Mouse (Mus musculus) neural tube, embryonic 13.5 days (tissue): ENCODE results near the gene Cckbr. TPM values are rescaled to one million over a fixed set of nuclear protein-coding genes. Genes with fewer than 3 reads are reported as not detected.
"Not testable (repeated sequence)": the region's sequence is repeated elsewhere in the genome, so short reads cannot be mapped to it uniquely, and the experiment has no call there.

Source experiments
- ATAC-seq: fragments of 200-750 bp; cut with Nextera tagmentation; 2 replicates; pipeline ENCODE4 v1.8.0; 2017; ENCODE audit warnings: low read depth, mild to moderate bottlenecking, moderate TSS enrichment, moderate library complexity
- H3K27ac ChIP-seq: fragments of 300-500 bp; sonication (generic); replicated peaks from 2 replicates; pipeline ENCODE4 v1.5.1; 2015; ENCODE audit warnings: moderate library complexity, mild to moderate bottlenecking, inconsistent platforms
- H3K27me3 ChIP-seq: fragments of 300-500 bp; sonication (generic); 2 replicates; pipeline ENCODE4 v1.6.1; 2015; ENCODE audit warnings: mild to moderate bottlenecking, inconsistent platforms
- H3K36me3 ChIP-seq: fragments of 300-500 bp; sonication (generic); 2 replicates; pipeline ENCODE4 v1.6.1; 2015; ENCODE audit warnings: mild to moderate bottlenecking, inconsistent platforms
- H3K4me1 ChIP-seq: fragments of 300-500 bp; sonication (generic); replicated peaks from 2 replicates; pipeline ENCODE4 v1.6.1; 2015; ENCODE audit warnings: inconsistent platforms
- H3K4me2 ChIP-seq: fragments of 300-500 bp; sonication (generic); 2 replicates; pipeline ENCODE4 v1.6.1; 2015; ENCODE audit warnings: inconsistent platforms, mild to moderate bottlenecking, moderate library complexity
- H3K4me3 ChIP-seq: fragments of 300-500 bp; sonication (generic); 2 replicates; pipeline ENCODE4 v1.5.1; 2015; ENCODE audit warnings: mild to moderate bottlenecking, inconsistent platforms
- H3K9ac ChIP-seq: fragments of 300-500 bp; sonication (generic); 2 replicates; pipeline ENCODE4 v1.6.1; 2015; ENCODE audit warnings: moderate library complexity, mild to moderate bottlenecking, inconsistent platforms
- H3K9me3 ChIP-seq: fragments of 300-500 bp; sonication (generic); 2 replicates; pipeline ENCODE4 v1.6.1; 2016; ENCODE audit warnings: inconsistent platforms
- WGBS: fragments of 180-500 bp; shearing (Covaris S2); methylation state at CpG from one replicate; pipeline ENCODE4 v1.1.7; 2015; 5-methylcytosine and 5-hydroxymethylcytosine counted together
- polyA plus RNA-seq: library from polyadenylated mRNA; unstranded; fragments of >200 nt; fragmentation: Nextera tagmentation; extraction: Ambion mirVana; gene quantifications from 2 replicates; pipeline ENCODE4 v1.2.1, GENCODE M21; 2015

The Cckbr gene
- polyA plus RNA-seq, 1 experiment from 2014 or later = 2.1 TPM

- not testable (repeated sequence) for H3K4me1 ChIP-seq, H3K27me3 ChIP-seq, H3K9me3 ChIP-seq, H3K4me2 ChIP-seq, H3K36me3 ChIP-seq, ATAC-seq, H3K27ac ChIP-seq, H3K9ac ChIP-seq, H3K4me3 ChIP-seq
- 60% methylated on average over 8 of the region's 8 CpGs for WGBS
Measured at GRCm38 (mm10) chr7:105411874-105412632, 13.5 kb upstream of the Cckbr start.

DNA sequence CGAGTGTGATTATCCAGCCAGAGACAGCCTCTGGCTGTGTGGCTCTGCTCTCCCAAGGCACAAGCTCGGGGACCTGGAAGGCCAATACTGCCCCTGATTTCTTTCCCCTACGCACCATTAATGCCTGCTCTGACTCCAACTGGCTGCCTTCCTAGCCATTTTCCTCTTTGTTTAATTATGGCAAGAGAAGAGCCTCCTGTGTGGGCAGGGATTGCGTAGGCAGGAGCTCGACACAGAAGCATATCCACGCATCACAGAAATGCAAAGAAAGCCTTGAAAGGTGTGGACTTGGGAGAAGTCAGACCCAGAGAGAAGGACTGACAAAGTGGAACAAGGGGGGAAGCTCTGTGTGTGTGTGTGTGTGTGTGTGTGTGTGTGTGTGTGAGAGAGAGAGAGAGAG lies 11.1 kb upstream of the Cckbr start:
- ATAC-seq = no peak
- H3K4me3 ChIP-seq = no peak overlapping the region
- H3K9ac ChIP-seq = peak overlapping the region; percentile 41; the same call in 1 of the 2 replicates
- WGBS = 68% methylated on average over 6 of the region's 6 CpGs
- H3K4me1 ChIP-seq = no peaks in the 10 kb centered on the region
- no peaks in the 10 kb centered on the region for H3K9me3 ChIP-seq
- H3K27ac ChIP-seq = no peak overlapping the region
- H3K36me3 ChIP-seq = no peaks in the 10 kb centered on the region
- H3K27me3 ChIP-seq = no peaks in the 10 kb centered on the region
- no peak overlapping the region for H3K4me2 ChIP-seq

DNA sequence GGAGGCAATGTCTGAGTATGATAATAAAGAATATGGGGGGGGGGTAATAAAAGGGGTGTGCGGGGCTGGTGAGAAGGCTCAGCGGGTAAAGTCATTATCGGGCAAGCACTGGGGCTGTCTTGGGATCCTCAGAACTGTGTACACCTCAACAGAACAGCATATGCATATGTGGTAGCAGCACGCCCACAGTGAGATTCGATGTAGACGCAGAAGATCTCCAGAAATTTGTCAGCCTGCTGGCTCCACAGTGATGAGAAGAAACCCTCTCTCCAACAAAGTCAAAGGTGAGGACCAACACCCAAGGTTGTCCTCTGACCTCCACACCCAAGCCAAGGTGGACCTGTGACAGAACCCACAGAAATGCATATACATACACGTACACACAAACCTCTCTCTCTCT lies 9.0 kb upstream of the Cckbr start:
- ATAC-seq = no peak
- H3K36me3 ChIP-seq = no peaks in the 10 kb centered on the region
- 91% methylated on average over 7 of the region's 7 CpGs for WGBS

DNA sequence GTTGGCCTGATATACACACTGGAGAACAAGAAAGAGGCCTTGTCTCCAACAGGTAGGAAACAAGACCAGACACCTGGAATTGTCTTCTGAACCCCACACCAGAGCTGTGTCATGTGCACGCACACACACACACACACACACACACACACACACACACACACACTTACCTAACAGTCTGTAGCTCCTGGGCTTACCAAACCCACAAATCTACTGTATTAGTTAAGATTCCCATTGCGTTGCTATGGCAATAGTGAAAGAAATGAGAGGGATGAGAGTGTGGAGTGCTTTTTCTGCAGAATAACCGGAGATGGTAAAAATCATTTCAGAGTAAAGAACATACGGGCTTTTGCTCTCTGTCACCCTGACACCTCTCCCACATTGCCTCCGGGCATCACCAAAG lies 7.4 kb upstream of the Cckbr start:
- H3K4me1 ChIP-seq = no peaks in the 10 kb centered on the region
- H3K36me3 ChIP-seq = no peaks in the 10 kb centered on the region
- ATAC-seq = no peak
- no peak overlapping the region for H3K4me2 ChIP-seq
- WGBS = 81% methylated on average over 5 of the region's 5 CpGs
- H3K9me3 ChIP-seq = no peaks in the 10 kb centered on the region
- no peak overlapping the region for H3K27ac ChIP-seq
- no peak overlapping the region for H3K4me3 ChIP-seq
- no peaks in the 10 kb centered on the region for H3K27me3 ChIP-seq
- no peak overlapping the region for H3K9ac ChIP-seq

More for the DNA sequence above, 9.0 kb upstream of the Cckbr start:
- no peaks in the 10 kb centered on the region for H3K4me1 ChIP-seq
- no peaks in the 10 kb centered on the region for H3K9me3 ChIP-seq
- H3K27me3 ChIP-seq = no peaks in the 10 kb centered on the region
- H3K27ac ChIP-seq = no peak overlapping the region
- H3K4me2 ChIP-seq = no peak overlapping the region
- no peak overlapping the region for H3K4me3 ChIP-seq
- no peak overlapping the region for H3K9ac ChIP-seq

GRCm38 (mm10) chr7:105420903-105421302 lies 4.6 kb upstream of the Cckbr start:
- 67% methylated on average over 2 of the region's 2 CpGs for WGBS
- H3K4me1 ChIP-seq = peaks cover 8% of the 10 kb centered on the region
- no peak overlapping the region for H3K27ac ChIP-seq
- H3K9ac ChIP-seq = no peak overlapping the region
- no peaks in the 10 kb centered on the region for H3K36me3 ChIP-seq
- no peak overlapping the region for H3K4me2 ChIP-seq
- H3K4me3 ChIP-seq = no peak overlapping the region
- ATAC-seq = no peak
- H3K9me3 ChIP-seq = no peaks in the 10 kb centered on the region
- H3K27me3 ChIP-seq = peaks cover 22% of the 10 kb centered on the region

DNA sequence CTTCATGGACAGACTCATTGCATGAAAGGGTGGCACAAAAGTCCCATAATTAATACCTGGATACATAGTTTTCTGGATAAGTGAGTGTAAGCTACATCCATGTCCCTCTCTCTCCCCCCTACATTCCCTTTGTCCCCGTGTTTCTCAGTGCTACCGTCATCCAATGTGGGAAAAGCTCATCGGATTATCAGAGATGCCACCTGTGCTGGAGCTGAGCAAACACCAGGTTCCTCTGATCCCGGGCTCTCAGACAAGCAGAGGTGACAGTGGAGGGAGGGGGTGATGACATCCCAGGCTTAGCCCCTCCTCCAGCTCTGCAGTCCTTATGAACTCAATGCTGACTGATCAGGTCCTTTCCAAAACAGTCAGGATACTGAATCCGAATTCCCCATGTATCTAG lies 1.2 kb upstream of the Cckbr start:
- 34% methylated on average over 5 of the region's 5 CpGs for WGBS
- Histone ChIP-seq H3K27ac (no peak overlapping the region), H3K9me3 (no peaks in the 10 kb centered on the region)

GRCm38 (mm10) chr7:105426051-105426450 lies 520 bp downstream of the Cckbr start:
- H3K9ac ChIP-seq = peak overlapping the region; percentile 69
- peak; percentile 48 for ATAC-seq
- peak overlapping the region; percentile 84 for H3K4me2 ChIP-seq
- peaks cover 39% of the 10 kb centered on the region for H3K27me3 ChIP-seq
- H3K36me3 ChIP-seq = no peaks in the 10 kb centered on the region
- H3K4me1 ChIP-seq = peaks cover 12% of the 10 kb centered on the region
- peak overlapping the region; percentile 49 for H3K4me3 ChIP-seq
- WGBS = under 1% methylated on average over 11 of the region's 11 CpGs
- no peaks in the 10 kb centered on the region for H3K9me3 ChIP-seq
- H3K27ac ChIP-seq = no peak overlapping the region

More for the DNA sequence above, 1.2 kb upstream of the Cckbr start:
- Histone ChIP-seq H3K9ac (no peak overlapping the region), H3K4me1 (peaks cover 12% of the 10 kb centered on the region), H3K36me3 (no peaks in the 10 kb centered on the region), H3K4me2 (no peak overlapping the region), H3K4me3 (no peak overlapping the region), H3K27me3 (peaks cover 39% of the 10 kb centered on the region)
- ATAC-seq = no peak

GRCm38 (mm10) chr7:105432058-105432457 lies 6.5 kb downstream of the Cckbr start:
- Histone ChIP-seq H3K36me3 (no peaks in the 10 kb centered on the region), H3K4me1 (no peaks in the 10 kb centered on the region), H3K27ac (no peak overlapping the region), H3K4me3 (no peak overlapping the region), H3K4me2 (no peak overlapping the region), H3K27me3 (0 out of 2 replicates have a peak, but pooled peaks cover 6% of the 10 kb centered on the region), H3K9me3 (no peaks in the 10 kb centered on the region), H3K9ac (no peak overlapping the region)
- ATAC-seq = no peak
- WGBS = 60% methylated on average over 1 of the region's 1 CpGs

DNA sequence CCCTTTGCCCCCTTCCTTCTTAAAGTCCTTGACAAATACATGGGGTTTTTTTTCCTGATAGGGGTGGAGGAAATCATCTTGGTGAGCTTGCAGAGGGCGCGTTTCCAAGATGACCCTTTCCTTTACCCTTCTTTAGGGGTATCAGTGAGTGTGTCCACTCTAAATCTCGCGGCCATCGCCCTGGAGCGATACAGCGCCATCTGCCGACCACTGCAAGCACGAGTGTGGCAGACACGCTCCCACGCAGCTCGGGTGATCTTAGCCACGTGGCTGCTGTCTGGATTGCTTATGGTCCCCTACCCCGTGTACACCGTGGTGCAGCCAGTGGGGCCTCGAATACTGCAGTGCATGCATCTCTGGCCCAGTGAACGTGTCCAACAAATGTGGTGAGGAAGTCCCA lies 8.3 kb downstream of the Cckbr start:
- Histone ChIP-seq H3K36me3 (no peaks in the 10 kb centered on the region), H3K9me3 (no peaks in the 10 kb centered on the region), H3K9ac (no peak overlapping the region), H3K4me3 (no peak overlapping the region), H3K4me1 (no peaks in the 10 kb centered on the region), H3K4me2 (no peak overlapping the region), H3K27me3 (no peaks in the 10 kb centered on the region), H3K27ac (no peak overlapping the region)
- ATAC-seq = no peak
- 82% methylated on average over 17 of the region's 17 CpGs for WGBS

- Histone ChIP-seq H3K9ac (no peak overlapping the region), H3K27me3 (no peaks in the 10 kb centered on the region), H3K4me3 (no peak overlapping the region), H3K27ac (no peak overlapping the region), H3K9me3 (no peaks in the 10 kb centered on the region), H3K4me2 (no peak overlapping the region), H3K36me3 (no peaks in the 10 kb centered on the region), H3K4me1 (no peaks in the 10 kb centered on the region)
- 81% methylated on average over 22 of the region's 22 CpGs for WGBS
- ATAC-seq = no peak
Measured at GRCm38 (mm10) chr7:105434798-105435197, 9.3 kb downstream of the Cckbr start.

- no peak overlapping the region for H3K4me2 ChIP-seq
- H3K9ac ChIP-seq = no peak overlapping the region
- no peak for ATAC-seq
- H3K27ac ChIP-seq = no peak overlapping the region
- H3K4me3 ChIP-seq = no peak overlapping the region
- no peaks in the 10 kb centered on the region for H3K27me3 ChIP-seq
- WGBS = 83% methylated on average over 7 of the region's 7 CpGs
- no peaks in the 10 kb centered on the region for H3K4me1 ChIP-seq
- H3K9me3 ChIP-seq = no peaks in the 10 kb centered on the region
- H3K36me3 ChIP-seq = no peaks in the 10 kb centered on the region
Measured at GRCm38 (mm10) chr7:105437979-105438772, 12.6 kb downstream of the Cckbr start.

- Histone ChIP-seq H3K4me2 (no peak overlapping the region), H3K36me3 (no peaks in the 10 kb centered on the region), H3K4me3 (no peak overlapping the region), H3K27me3 (no peaks in the 10 kb centered on the region), H3K4me1 (no peaks in the 10 kb centered on the region), H3K9ac (no peak overlapping the region), H3K27ac (no peak overlapping the region), H3K9me3 (no peaks in the 10 kb centered on the region)
- whole genome bisulfite sequencing = 71% methylated on average over 4 of the region's 4 CpGs
- no peak for ATAC-seq
Measured at GRCm38 (mm10) chr7:105441426-105441825, 15.9 kb downstream of the Cckbr start.
